Mouse (Mus musculus) B cell, adult 62 days (primary cell): ENCODE measurements around the gene Eda2r. TPM values are rescaled to one million over a fixed set of nuclear protein-coding genes. Genes with fewer than 3 reads are reported as not detected.

Experiments
- total RNA-seq: library from RNA; stranded (reverse); gene quantifications from 4 replicates; pipeline ENCODE4 v1.2.4, GENCODE M21; 2023

Gene Eda2r
- total RNA-seq, result not detected in 4 replicates

DNA sequence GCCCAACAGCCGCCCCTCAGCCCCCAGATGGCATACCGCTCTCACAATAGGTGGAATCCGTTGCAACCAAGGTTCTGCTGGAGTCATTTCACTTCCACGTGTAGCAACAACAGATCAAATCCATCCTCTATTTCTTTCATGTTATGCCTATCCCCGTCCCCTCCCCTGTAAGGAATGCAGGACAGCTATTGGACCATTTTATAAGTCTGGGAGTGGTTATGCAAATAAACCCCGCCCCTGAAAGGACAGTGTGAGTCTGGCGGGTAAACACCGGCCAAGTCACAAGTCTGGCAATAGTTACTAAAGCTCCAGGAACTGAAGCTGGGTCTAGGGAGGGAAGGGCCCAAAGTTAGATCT is at the start of gene Eda2r:
TSS of gene Eda2r (minus strand) at position 152 of the 357 bp plus-strand sequence.

